Mouse (Mus musculus): Measurements from ENCODE around the gene Rnf11. TPM values are rescaled to one million over a fixed set of nuclear protein-coding genes. Genes with fewer than 3 reads are reported as not detected.
A peak's percentile ranks its signal among the peaks of the same experiment; 100 is the strongest.

Rnf11 gene
- polyA plus RNA-seq, 1 experiment from 2014 or later, result 56.6 TPM

DNA sequence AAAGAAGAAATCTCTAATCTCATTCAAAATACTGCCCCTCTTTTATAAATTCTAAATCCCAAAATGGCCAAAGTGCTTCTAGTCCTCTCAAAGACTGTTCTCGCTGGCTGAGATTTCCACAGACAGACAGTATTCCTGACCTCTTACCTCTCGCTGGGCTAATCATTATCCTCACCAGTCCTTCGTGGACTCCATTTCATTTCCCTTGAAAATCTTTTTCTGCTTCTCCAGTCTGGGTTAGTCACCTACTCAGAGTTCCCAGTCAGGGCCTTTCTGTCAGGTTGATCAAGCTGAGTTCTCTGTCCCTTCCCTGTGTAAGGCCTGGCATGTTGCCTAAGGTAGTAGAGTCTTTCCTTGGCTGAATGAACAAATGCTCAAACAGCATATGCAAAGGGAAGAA lies 7.1 kb downstream of the Rnf11 start:
- no peaks in the 10 kb centered on the region for H3K9me3 ChIP-seq (ENCODE audit: control insufficient read depth, low read length)
- no peaks in the 10 kb centered on the region for H3K36me3 ChIP-seq (ENCODE audit: control insufficient read depth, insufficient read depth, low read length)
- H3K27ac ChIP-seq (ENCODE audit: low read depth, low read length), result no peak overlapping the region
- no peak overlapping the region for H3K4me2 ChIP-seq (replicated peaks; ENCODE audit: low read depth, low read length)
- DNase-seq (ENCODE audit: low spot score) (no peak), ATAC-seq (ENCODE audit: low FRiP score) (no peak)
- no peak overlapping the region for H3K4me3 ChIP-seq (ENCODE audit: low read depth, low read length)
- 91% methylated on average over 3 of the region's 3 CpGs for WGBS
- H3K27me3 ChIP-seq (ENCODE audit: control insufficient read depth, insufficient read depth, low read length), result no peaks in the 10 kb centered on the region
- H3K4me1 ChIP-seq (replicated peaks; ENCODE audit: control insufficient read depth, insufficient read depth, low read length), result 0 out of 2 replicates have a peak, but pooled peaks cover 3% of the 10 kb centered on the region
- no peak overlapping the region for H3K9ac ChIP-seq (ENCODE audit: low read depth, low read length)

DNA sequence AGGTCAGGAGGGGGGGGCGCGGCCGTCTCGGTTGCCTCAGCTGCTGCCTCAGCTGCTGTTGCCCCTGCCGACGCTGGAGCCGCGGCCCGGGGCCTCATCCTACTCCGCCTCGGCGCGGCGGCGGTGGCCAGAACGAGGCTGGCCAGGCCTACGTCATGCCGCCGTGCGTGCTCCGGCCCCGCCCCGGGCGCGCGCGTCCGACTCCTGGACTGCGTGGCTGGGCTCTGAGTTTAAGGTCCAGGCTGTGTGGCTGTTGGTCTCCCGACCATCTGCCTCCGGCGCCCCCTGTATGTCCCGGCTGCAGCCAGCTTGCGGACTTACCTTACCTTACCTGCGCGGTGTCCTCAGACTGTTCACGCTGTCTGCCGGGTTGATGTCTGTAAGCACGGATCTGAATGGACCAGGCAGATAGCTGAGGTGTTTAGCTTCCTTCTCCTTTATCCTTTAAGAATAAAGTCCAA lies 7.9 kb downstream of the Rnf11 start:
- H3K27ac ChIP-seq (ENCODE audit: low read depth, low read length), result peak overlapping the region; percentile 95
- peak overlapping the region; percentile 82 for H3K4me3 ChIP-seq (ENCODE audit: low read depth, low read length)
- H3K9ac ChIP-seq (ENCODE audit: low read depth, low read length), result peak overlapping the region; percentile 98
- H3K36me3 ChIP-seq (ENCODE audit: control insufficient read depth, insufficient read depth, low read length), result no peaks in the 10 kb centered on the region
- peak; percentile 96 for DNase-seq (ENCODE audit: low spot score)
- WGBS, result 0% methylated on average over 24 of the region's 39 CpGs
- no peaks in the 10 kb centered on the region for H3K9me3 ChIP-seq (ENCODE audit: control insufficient read depth, low read length)
- H3K4me1 ChIP-seq (replicated peaks; ENCODE audit: control insufficient read depth, insufficient read depth, low read length), result 0 out of 2 replicates have a peak, but pooled peaks cover 3% of the 10 kb centered on the region
- H3K27me3 ChIP-seq (ENCODE audit: control insufficient read depth, insufficient read depth, low read length), result no peaks in the 10 kb centered on the region
- peak; percentile 99 for ATAC-seq (ENCODE audit: low FRiP score)
- H3K4me2 ChIP-seq (replicated peaks; ENCODE audit: low read depth, low read length), result peak overlapping the region; percentile 60

DNA sequence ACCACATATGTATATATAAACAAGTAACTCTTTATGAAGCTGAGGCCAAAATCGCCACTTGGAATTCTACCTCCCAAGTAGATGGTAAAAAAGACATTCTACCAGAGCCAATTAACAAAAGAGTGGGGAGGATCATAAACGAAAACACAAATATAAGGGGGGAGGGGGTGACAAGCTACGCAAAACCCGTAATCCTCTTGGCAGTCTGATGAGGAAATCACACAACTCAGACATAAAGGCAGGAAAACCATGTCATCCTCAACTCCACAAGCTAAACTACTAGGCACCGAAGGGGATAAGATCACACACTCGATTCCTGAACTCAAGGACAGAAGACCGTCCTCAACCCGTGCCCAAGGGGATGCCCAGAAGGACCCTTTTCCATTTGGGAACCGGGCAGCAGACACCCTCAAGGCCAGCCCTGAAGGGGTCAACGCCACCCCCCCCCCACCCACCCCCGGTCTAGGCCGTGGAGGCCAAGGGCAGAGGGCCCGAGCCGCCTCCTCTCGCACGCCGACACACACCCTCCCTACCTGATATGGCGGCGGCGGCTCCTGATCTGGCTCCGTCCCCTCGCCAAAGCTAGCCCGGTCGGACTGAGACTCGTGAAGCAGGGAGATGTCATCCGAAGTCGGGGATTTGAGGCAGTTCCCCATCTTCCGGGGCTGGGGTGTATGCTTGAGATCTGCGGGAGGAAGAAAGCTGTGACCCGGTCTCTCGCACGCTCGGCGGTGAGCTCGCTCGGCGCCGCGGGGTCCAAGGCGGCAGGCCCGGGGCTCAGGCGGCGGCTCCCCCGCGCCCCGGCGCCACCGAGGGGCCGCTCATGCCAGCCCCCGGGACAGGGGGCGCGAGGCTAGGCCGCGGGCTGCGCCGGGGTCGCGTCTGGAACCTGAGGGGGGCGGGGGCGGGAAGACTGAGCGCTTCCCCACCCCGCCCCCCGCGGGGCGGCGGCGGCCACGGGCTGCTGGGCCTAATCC lies 8.7 kb downstream of the Rnf11 start:
- Histone ChIP-seq H3K9me3 (ENCODE audit: control insufficient read depth, low read length) (no peaks in the 10 kb centered on the region), H3K4me1 (replicated peaks; ENCODE audit: control insufficient read depth, insufficient read depth, low read length) (0 out of 2 replicates have a peak, but pooled peaks cover 3% of the 10 kb centered on the region), H3K4me2 (replicated peaks; ENCODE audit: low read depth, low read length) (peak overlapping the region; percentile 60), H3K36me3 (ENCODE audit: control insufficient read depth, insufficient read depth, low read length) (no peaks in the 10 kb centered on the region), H3K27me3 (ENCODE audit: control insufficient read depth, insufficient read depth, low read length) (no peaks in the 10 kb centered on the region), H3K27ac (ENCODE audit: low read depth, low read length) (peak overlapping the region; percentile 95), H3K9ac (ENCODE audit: low read depth, low read length) (peak overlapping the region; percentile 98), H3K4me3 (ENCODE audit: low read depth, low read length) (peak overlapping the region; percentile 82)
- DNase-seq (ENCODE audit: low spot score), result peak; percentile 73
- WGBS, result under 1% methylated on average over 34 of the region's 68 CpGs
- peak; percentile 89 for ATAC-seq (ENCODE audit: low FRiP score)

DNA sequence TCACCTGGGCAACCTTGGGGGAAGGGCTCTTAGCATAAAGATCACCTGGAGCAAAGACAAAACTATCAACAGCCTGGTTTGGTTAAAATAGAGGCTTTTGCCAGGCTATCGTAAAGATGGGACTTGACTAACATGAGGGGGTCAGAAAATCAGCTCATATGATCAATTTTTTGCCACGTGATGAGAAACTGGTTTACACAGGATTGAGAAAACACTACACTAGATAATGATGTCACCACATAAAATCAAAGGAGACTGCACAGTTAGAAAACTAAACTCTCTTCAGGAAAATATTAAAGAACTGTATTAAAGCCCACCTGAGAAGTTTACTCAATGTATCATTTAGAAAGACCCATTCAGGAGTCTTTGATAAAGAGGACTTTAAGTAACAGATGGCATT lies 9.4 kb downstream of the Rnf11 start:
- WGBS, result 66% methylated on average over 2 of the region's 2 CpGs
- H3K27ac ChIP-seq (ENCODE audit: low read depth, low read length), result no peak overlapping the region
- ATAC-seq (ENCODE audit: low FRiP score), result no peak
- peak overlapping the region; percentile 82 for H3K4me3 ChIP-seq (ENCODE audit: low read depth, low read length)
- no peaks in the 10 kb centered on the region for H3K27me3 ChIP-seq (ENCODE audit: control insufficient read depth, insufficient read depth, low read length)
- no peak overlapping the region; the same call in 1 of the 2 replicates for H3K9ac ChIP-seq (ENCODE audit: low read depth, low read length)
- DNase-seq (ENCODE audit: low spot score), result peak; percentile 1
- 0 out of 2 replicates have a peak, but pooled peaks cover 3% of the 10 kb centered on the region for H3K4me1 ChIP-seq (replicated peaks; ENCODE audit: control insufficient read depth, insufficient read depth, low read length)
- no peaks in the 10 kb centered on the region for H3K9me3 ChIP-seq (ENCODE audit: control insufficient read depth, low read length)
- peak overlapping the region; percentile 60 for H3K4me2 ChIP-seq (replicated peaks; ENCODE audit: low read depth, low read length)
- no peaks in the 10 kb centered on the region for H3K36me3 ChIP-seq (ENCODE audit: control insufficient read depth, insufficient read depth, low read length)

DNA sequence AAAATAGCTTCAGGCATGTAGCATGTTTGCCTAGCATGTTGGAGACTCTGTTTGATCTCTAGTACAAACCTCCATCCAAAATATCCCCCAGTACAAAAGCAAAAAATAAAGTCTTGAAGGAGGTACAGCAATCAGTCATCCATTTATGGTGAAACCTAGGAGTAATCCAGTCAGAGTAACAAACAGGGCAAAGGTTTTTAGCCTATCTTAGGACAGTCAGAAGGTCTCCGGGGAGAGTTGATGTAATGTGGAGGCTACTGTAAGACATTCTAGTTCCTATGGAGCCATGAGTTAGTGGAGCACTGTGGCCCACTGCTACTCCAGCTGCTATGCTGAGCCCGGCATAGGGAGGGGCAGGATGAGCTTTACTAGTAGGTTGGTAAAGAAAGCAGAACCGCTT lies 12.0 kb downstream of the Rnf11 start:
- Histone ChIP-seq H3K4me1 (replicated peaks; ENCODE audit: control insufficient read depth, insufficient read depth, low read length) (0 out of 2 replicates have a peak, but pooled peaks cover 3% of the 10 kb centered on the region), H3K27me3 (ENCODE audit: control insufficient read depth, insufficient read depth, low read length) (no peaks in the 10 kb centered on the region), H3K4me3 (ENCODE audit: low read depth, low read length) (no peak overlapping the region), H3K9ac (ENCODE audit: low read depth, low read length) (no peak overlapping the region), H3K4me2 (replicated peaks; ENCODE audit: low read depth, low read length) (no peak overlapping the region), H3K9me3 (ENCODE audit: control insufficient read depth, low read length) (no peaks in the 10 kb centered on the region), H3K27ac (ENCODE audit: low read depth, low read length) (no peak overlapping the region), H3K36me3 (ENCODE audit: control insufficient read depth, insufficient read depth, low read length) (no peaks in the 10 kb centered on the region)
- no peak for ATAC-seq (ENCODE audit: low FRiP score)
- DNase-seq (ENCODE audit: low spot score), result no peak
- 94% methylated on average over 3 of the region's 3 CpGs for WGBS

DNA sequence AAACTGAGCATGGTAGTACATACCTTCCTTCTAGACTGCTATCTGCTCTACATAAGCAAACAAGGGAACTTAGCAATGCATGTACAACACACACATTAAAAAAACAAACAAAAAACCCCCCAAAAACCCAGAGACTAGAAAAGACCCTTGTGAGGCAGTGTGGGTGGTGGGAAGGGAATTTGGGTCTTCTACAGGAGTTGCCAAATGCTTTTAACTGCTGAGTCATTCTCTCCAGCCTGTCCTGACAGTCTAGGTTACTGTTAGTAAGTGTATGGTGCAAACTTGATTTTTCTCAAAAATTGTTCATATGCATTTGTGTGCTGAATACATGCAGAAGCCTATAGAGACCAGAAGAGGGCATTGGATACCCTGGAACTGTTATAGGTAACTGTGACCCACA lies 12.9 kb downstream of the Rnf11 start:
- Histone ChIP-seq H3K4me1 (replicated peaks; ENCODE audit: control insufficient read depth, insufficient read depth, low read length) (0 out of 2 replicates have a peak, but pooled peaks cover 3% of the 10 kb centered on the region), H3K9ac (ENCODE audit: low read depth, low read length) (no peak overlapping the region), H3K4me2 (replicated peaks; ENCODE audit: low read depth, low read length) (no peak overlapping the region), H3K27ac (ENCODE audit: low read depth, low read length) (no peak overlapping the region), H3K27me3 (ENCODE audit: control insufficient read depth, insufficient read depth, low read length) (no peaks in the 10 kb centered on the region), H3K4me3 (ENCODE audit: low read depth, low read length) (no peak overlapping the region), H3K36me3 (ENCODE audit: control insufficient read depth, insufficient read depth, low read length) (no peaks in the 10 kb centered on the region), H3K9me3 (ENCODE audit: control insufficient read depth, low read length) (no peaks in the 10 kb centered on the region)
- no peak for DNase-seq (ENCODE audit: low spot score)
- ATAC-seq (ENCODE audit: low FRiP score), result no peak

DNA sequence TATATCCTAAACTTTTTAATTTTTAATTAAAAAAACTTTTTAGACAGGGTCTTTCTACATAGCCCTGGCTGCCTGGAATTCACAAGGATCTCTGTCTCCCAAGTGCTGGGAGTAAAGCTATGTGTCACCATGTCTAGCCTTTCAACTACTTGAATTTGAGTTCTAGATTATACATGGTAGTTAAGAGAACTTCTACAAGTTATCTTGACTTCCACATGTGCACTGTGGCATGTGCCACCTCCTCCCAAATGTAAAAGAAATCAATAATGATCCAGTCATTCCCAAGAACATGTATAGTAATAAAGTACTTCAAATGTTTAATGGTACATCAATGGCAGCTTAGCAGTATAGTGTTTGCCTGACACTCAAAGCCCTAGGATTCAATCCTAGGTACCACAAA lies 16.8 kb downstream of the Rnf11 start:
- Histone ChIP-seq H3K9ac (ENCODE audit: low read depth, low read length) (no peak overlapping the region), H3K9me3 (ENCODE audit: control insufficient read depth, low read length) (no peaks in the 10 kb centered on the region), H3K27me3 (ENCODE audit: control insufficient read depth, insufficient read depth, low read length) (no peaks in the 10 kb centered on the region), H3K4me2 (replicated peaks; ENCODE audit: low read depth, low read length) (no peak overlapping the region), H3K36me3 (ENCODE audit: control insufficient read depth, insufficient read depth, low read length) (no peaks in the 10 kb centered on the region), H3K27ac (ENCODE audit: low read depth, low read length) (no peak overlapping the region), H3K4me1 (replicated peaks; ENCODE audit: control insufficient read depth, insufficient read depth, low read length) (no peaks in the 10 kb centered on the region), H3K4me3 (ENCODE audit: low read depth, low read length) (no peak overlapping the region)
- DNase-seq (ENCODE audit: low spot score) (no peak), ATAC-seq (ENCODE audit: low FRiP score) (no peak)

DNA sequence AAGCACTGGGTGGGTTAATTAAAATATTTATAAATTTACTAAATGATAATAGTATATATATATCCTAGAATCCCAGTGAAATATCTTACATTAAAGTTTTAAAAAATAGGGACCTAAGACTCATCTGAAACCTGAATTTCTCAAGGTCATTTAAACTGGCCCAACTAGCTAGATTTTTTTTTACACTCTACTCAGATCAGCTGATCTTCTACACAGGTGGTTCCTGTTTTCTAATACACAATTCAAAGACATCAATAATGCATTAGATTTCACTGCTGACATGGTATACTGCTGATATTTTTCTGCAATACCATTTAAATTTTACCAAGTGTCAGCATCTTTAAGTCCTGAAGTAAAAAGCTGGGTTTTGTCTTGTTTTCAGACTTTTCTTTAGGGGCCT lies 20.6 kb downstream of the Rnf11 start:
- Histone ChIP-seq H3K27me3 (ENCODE audit: control insufficient read depth, insufficient read depth, low read length) (no peaks in the 10 kb centered on the region), H3K4me3 (ENCODE audit: low read depth, low read length) (no peak overlapping the region), H3K4me1 (replicated peaks; ENCODE audit: control insufficient read depth, insufficient read depth, low read length) (no peaks in the 10 kb centered on the region), H3K36me3 (ENCODE audit: control insufficient read depth, insufficient read depth, low read length) (no peaks in the 10 kb centered on the region), H3K9me3 (ENCODE audit: control insufficient read depth, low read length) (no peaks in the 10 kb centered on the region), H3K27ac (ENCODE audit: low read depth, low read length) (no peak overlapping the region), H3K9ac (ENCODE audit: low read depth, low read length) (no peak overlapping the region), H3K4me2 (replicated peaks; ENCODE audit: low read depth, low read length) (no peak overlapping the region)
- no peak for ATAC-seq (ENCODE audit: low FRiP score)
- no peak for DNase-seq (ENCODE audit: low spot score)
